Mouse (Mus musculus) frontal cortex, postnatal 36 days (tissue): Measurements from ENCODE around the gene Tnip2.
A peak's percentile ranks its signal among the peaks of the same experiment; 100 is the strongest.

Source experiments
- DNase-seq, 2 experiments: peaks; one replicate each; pipeline ENCODE4 v3.0.0; 2022; ENCODE audit warnings: low spot score in 2 of 2

The Tnip2 gene

DNA sequence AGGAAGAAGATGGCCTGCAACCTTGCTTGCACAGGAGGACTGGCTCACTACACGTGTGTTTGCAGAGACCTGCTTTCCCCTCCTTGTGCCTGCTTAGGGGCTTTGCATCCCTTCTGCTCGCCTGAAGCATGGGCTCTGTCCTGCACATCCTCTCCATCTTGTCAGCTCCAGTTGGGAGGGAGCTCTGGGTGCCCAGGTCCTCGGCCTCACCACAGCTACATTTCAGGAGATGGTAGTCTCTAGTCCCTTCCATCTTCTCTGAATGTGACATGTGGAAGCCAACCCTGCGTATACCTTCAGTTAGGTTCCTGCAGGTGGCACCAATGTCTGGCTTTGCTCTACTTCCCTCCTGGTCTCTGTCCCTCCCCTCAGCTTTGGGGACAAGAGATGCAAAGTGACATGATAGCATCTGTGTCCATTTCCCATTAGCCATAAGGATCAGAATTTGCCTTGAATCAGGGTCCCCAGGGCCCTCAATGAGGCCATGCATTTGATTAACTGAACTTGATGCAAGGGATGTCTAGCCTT lies 10.2 kb upstream of the Tnip2 start:
- DNase-seq = no peak

DNA sequence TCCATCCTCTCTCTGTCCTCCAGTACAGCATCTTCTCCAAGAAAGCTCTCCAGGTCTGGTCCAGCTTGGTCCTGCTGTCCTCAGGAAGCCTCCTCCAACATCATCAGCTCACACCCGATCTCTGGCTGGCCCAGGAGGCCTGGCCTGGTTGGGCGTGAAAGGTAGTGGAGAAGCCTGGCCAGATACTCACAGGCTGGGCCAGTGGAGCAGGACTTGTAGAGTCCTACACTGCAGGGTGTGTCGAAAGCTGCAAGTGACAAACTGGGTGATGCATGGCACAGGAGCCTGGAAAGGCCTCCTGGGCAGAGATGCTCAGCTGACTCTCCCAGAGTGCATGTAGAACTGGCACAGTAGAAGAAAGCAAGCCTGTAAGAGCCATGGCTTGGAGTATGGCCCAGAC lies 7.5 kb upstream of the Tnip2 start:
- no peak for DNase-seq

GRCm38 (mm10) chr5:34520458-34521209 lies 6.8 kb upstream of the Tnip2 start:
- DNase-seq = no peak

GRCm38 (mm10) chr5:34519389-34519910 lies 5.7 kb upstream of the Tnip2 start:
- DNase-seq = no peak

- DNase-seq = peak; percentile 70
Measured at GRCm38 (mm10) chr5:34517913-34518312, 4.1 kb upstream of the Tnip2 start.

- DNase-seq = no peak
Measured at GRCm38 (mm10) chr5:34515096-34515495, 1.3 kb upstream of the Tnip2 start.

- no peak for DNase-seq
Measured at GRCm38 (mm10) chr5:34514218-34514566, 401 bp upstream of the Tnip2 start.

GRCm38 (mm10) chr5:34512486-34512885 lies 1.3 kb downstream of the Tnip2 start:
- DNase-seq = no peak

DNA sequence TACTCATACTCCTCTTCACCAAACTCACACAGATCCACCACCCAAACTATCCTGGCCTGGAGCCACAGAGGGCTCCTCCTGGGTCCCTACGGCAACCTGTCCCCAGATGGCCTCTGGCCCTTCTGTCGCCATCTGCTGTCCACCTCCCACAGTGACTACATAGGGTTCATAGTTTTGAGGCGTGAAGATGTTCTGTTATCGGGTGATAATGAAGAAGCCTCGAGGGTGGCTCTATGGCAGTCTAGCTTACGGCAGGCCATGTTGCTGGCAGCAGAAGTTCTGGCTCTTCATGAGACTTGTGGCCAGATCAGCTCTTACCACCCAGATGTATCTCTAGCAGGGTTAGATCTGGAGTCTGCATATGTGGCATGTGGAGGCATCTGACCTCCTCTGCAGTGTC lies 11.0 kb downstream of the Tnip2 start:
- DNase-seq = no peak

GRCm38 (mm10) chr5:34502411-34502810 lies 11.4 kb downstream of the Tnip2 start:
- DNase-seq = no peak

GRCm38 (mm10) chr5:34501588-34501987 lies 12.2 kb downstream of the Tnip2 start:
- DNase-seq = no peak

DNA sequence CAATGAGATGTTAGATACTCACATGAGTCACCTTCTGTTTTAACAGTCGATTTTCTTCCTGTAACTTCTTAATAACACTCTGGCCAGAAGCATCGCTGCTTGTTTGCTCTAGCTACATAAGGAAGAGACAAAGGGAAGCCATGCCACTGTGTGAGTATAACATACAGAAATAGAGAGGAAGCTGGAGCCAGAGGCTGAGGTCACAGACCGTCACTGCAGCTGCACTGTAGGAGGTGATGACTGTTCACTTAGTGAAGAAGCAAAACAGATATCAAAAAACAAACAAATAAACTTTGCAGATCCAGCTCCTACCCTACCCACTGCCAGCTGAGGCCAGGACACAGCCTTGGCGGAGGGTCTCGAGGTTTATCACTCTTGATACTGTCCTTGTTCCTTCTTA lies 12.9 kb downstream of the Tnip2 start:
- no peak for DNase-seq

DNA sequence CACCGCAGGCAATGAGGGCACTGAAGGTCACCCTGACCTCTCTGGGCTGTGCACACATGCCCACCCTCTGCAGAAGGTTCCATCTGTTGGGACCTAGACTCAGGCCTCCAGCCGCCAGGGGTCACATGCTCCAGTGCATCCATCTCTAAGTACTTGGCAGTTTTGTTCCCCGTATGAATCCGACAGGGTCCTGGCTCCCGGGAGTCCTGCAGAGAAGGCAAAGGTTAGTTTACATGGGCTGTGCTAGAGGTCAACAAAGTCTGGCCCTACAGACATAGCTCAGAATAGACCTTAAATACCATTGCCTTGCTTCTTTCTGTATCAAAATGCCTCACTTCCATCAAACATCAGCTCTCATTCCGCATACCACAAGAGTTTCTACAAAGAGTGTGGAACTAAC lies 17.0 kb downstream of the Tnip2 start:
- no peak for DNase-seq

GRCm38 (mm10) chr5:34489418-34489787 lies 24.4 kb downstream of the Tnip2 start:
- DNase-seq = no peak

- no peak for DNase-seq
Measured at GRCm38 (mm10) chr5:34488741-34489417, 24.9 kb downstream of the Tnip2 start.

DNA sequence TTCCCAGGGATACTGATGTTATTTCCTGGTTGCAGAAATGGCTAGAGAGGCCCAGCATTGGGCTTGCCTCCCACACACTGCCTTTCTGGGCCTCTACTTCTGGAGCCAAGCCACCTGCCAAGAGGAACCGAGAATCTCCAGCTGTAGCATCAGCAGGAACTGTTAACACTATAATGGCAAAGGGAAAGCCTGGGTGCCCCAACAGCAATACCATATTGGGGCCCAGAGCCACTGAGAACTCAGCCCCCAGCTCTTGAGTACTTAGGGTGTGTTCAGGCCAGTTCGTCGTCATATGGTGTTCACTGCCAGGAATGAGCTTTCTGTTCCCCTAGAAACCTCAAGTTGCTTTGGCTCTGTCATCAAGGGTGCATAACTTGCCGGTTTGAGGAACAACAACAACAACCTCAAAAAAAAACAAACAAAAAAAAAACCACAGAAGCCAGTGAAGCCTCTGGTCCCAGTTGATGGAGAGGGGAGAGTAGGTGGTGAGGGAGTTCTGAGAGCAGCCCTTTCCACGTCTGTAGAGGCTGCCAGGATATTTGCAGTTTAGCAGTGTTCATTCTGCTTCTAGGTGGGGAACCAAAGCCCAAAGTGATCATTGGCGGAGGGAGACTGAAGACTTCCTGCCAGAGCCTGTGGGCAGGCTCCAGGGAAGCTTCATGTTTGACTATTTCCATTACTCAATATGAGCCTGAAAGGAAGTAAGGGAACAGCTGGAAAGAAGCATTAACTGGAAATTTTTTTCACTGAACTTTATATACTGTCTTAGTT lies 26.3 kb downstream of the Tnip2 start:
- DNase-seq = peak; percentile 28 to 48

- DNase-seq = no peak
Measured at GRCm38 (mm10) chr5:34485731-34486130, 28.1 kb downstream of the Tnip2 start.

GRCm38 (mm10) chr5:34480926-34481325 lies 32.9 kb downstream of the Tnip2 start:
- DNase-seq = no peak

DNA sequence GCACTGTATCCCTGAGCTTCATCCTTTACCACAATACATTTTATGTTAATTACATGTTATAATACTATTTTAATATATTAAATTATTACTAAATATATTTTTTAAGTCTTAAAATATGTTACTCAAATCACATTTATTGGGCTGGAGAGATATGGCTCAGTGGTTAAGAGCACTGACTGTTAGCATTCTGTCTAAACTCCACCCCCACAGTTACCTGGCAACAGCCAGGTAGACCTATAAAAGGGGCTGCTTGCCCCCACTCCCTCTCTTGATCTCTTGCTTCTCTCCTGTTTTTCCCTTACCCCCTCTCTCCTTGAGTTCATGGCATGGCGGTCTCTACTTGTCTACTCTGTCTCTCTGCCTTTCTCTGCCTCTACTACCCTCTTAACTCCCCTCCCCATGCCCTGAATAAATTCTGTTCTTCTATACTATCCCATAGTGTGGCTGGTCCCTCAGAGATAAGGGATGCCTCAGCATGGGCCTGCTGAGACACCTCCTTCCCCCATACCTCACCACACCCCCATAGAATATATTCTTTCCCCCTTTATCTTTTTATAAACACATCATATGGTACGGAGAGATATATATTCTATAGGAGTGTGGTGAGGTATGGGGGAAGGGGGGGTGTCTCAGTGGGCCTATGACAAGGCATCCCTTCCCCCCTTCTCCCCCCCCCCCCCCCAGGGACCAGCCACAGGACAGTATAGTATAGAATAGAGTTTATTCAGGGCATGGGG lies 45.6 kb downstream of the Tnip2 start:
- no peak for DNase-seq

DNA sequence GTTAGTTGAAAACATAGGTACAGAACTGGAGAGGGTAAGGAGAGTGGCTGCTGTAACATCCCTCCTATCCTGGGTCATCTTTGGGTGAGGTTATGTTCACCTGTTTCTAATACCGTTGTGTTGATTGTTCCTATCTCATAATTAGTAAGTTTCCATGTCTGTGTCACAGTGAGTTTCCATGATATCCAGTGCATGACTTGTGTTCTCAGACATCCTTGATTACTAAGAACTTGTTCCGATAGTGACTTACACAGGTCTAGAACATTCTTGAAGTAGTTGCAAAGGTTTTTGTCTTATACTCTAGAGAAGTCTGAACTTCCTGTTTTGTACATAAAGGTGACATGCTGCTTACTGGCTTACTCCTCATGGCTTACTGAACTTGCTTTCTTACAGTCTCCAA lies 47.1 kb downstream of the Tnip2 start:
- DNase-seq = no peak

DNA sequence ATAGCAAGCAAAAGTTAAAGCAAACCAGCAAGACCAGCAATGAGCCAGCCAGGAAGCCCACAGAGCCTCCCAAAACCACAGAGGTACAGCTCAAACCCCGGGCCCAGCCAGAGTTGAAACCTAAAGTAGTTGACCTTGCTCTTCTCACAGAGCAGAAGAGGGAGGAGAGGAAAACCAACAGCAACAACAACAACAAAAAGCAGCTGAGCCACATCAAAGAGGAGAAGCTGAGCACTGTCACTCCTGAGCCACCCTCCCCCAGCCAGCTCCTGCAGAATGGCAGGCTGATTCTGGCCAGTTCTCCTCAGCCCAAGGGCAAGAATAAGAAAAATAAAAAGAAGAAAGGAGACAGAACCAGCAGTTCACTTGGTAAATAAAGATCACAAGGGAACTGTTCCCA lies 47.7 kb downstream of the Tnip2 start:
- DNase-seq = no peak

DNA sequence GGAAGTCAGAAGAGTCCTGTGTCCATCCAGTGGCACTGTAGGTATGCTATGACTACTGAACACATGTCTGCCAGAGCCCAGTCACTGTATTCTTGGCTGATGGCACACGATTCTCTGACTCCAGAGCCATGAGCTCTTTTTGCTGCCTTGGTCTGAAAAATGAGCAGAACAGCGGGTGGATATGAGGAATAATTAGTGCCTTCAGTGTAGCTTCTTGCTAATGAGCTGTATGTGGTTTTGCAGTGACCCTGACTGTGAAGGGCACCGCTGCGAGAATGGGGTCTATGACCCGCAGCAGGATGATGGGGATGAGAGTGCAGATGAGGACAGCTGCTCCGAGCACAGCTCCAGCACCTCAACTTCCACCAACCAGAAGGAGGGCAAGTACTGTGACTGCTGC lies 52.0 kb downstream of the Tnip2 start:
- no peak for DNase-seq
